ENCODE assay signal across 17 mouse cellular contexts in genomic region chrX:130008210-130008609, GRCm38 (mm10).
A peak's percentile ranks its signal among the peaks of the same experiment; 100 is the strongest.
DNase-seq lines count a peak whose midpoint lies in the region; TF ChIP-seq lines count a peak whose summit lies in the region.
"Had no signal": no experiment of that assay in that cellular context is flagged by ENCODE, and none has a peak within 500 bp of the region (broad histone marks: within the 10 kb centered on the region; RNA-seq: fewer than 3 reads in every experiment).

No protein-coding gene starts in this region.

- no peaks in the 10 kb centered on the region for H3K4me1 ChIP-seq in MEL (ENCODE audit: control insufficient read depth in 1 of 2, insufficient read depth in 2 of 2, low read length in 2 of 2)

- DNase-seq in layer of hippocampus, adult 2 months (ENCODE audit: low spot score in 2 of 2) = no peak
- DNase-seq in layer of hippocampus, adult 11-12 months (ENCODE audit: low spot score) = no peak
- DNase-seq in MEL (ENCODE audit: low read depth, low spot score) = no peak
- DNase-seq in lung, postnatal 14 days = no peak
- DNase-seq: adrenal gland, adult 2 months; adrenal gland, adult 8-10 months; adrenal gland, postnatal 10 days; adrenal gland, postnatal 14 days; adrenal gland, postnatal 25 days; adrenal gland, postnatal 36 days; B cell, adult 2 months; cerebellum, adult 11 months; cerebellum, adult 11-12 months; cerebellum, adult 18-20 months; cerebellum, adult 2 months had no signal

- TF ChIP-seq CTCF in layer of hippocampus, adult 2 months (conservative IDR thresholded peaks at IDR 0.05) = peak; percentile 31
- TF ChIP-seq CTCF in MEL (IDR thresholded peaks at IDR 0.05 in 2 of 3, conservative IDR thresholded peaks at IDR 0.05 in 1 of 3; ENCODE audit: control insufficient read depth in 1 of 3, insufficient read depth in 1 of 3, low read depth in 2 of 3, low read length in 3 of 3, poor library complexity in 1 of 3, severe bottlenecking in 1 of 3) = peak in 1 of 3 experiments; percentile 42; a peak in 2 of 6 replicates

- no peak overlapping the region for H3K27ac ChIP-seq in layer of hippocampus, adult 2 months
- H3K27ac ChIP-seq in MEL (ENCODE audit: control insufficient read depth, low read depth, low read length) = no peak overlapping the region

- no peak for TF ChIP-seq POLR2A in MEL (IDR thresholded peaks at IDR 0.05; ENCODE audit: control insufficient read depth in 1 of 2, insufficient read depth in 1 of 2, low read depth in 1 of 2, low read length in 2 of 2, poor library complexity in 1 of 2)

- H3K36me3 ChIP-seq in MEL (ENCODE audit: control insufficient read depth in 1 of 2, insufficient read depth in 2 of 2, low read length in 2 of 2) = no peaks in the 10 kb centered on the region
- H3K36me3 ChIP-seq: G1E had no signal

- no peaks in the 10 kb centered on the region for H3K27me3 ChIP-seq in MEL (ENCODE audit: control insufficient read depth in 1 of 2, insufficient read depth in 2 of 2, low read length in 2 of 2)
- H3K27me3 ChIP-seq: CH12.LX had no signal

- H3K9me3 ChIP-seq in MEL (replicated peaks; ENCODE audit: insufficient read depth, low read length) = no peaks in the 10 kb centered on the region
- H3K9me3 ChIP-seq: G1E had no signal

- TF ChIP-seq EP300 in MEL (IDR thresholded peaks at IDR 0.05; ENCODE audit: low read depth in 1 of 2, low read length in 2 of 2) = no peak

- no peaks in the 10 kb centered on the region for H3K79me2 ChIP-seq in MEL (ENCODE audit: control insufficient read depth, insufficient read depth, low read length, poor library complexity)

- peak; percentile 62 for TF ChIP-seq RAD21 in MEL (IDR thresholded peaks at IDR 0.05; ENCODE audit: low read depth, low read length)

- H3K4me3 ChIP-seq in layer of hippocampus, adult 2 months = no peak overlapping the region
- H3K4me3 ChIP-seq in MEL (ENCODE audit: control insufficient read depth in 1 of 2, insufficient read depth in 1 of 2, low read depth in 2 of 2, low read length in 2 of 2) = no peak overlapping the region

- no peak overlapping the region for H3K9ac ChIP-seq in MEL (ENCODE audit: control insufficient read depth, low read depth, low read length, poor library complexity, severe bottlenecking)

TF ChIP-seq in MEL, 35 proteins besides CTCF, POLR2A, EP300 and RAD21:
- no peak for TF ChIP-seq USF1 (IDR thresholded peaks at IDR 0.05; ENCODE audit: low read depth, low read length)
- TF ChIP-seq NELFE (IDR thresholded peaks at IDR 0.05; ENCODE audit: low read depth, low read length) = no peak
- TF ChIP-seq ZC3H11A (IDR thresholded peaks at IDR 0.05; ENCODE audit: low read depth, low read length) = peak; percentile 15; the same call in 1 of the 2 replicates
- TF ChIP-seq KAT2A (conservative IDR thresholded peaks at IDR 0.05; ENCODE audit: low read depth, low read length) = no peak
- no peak for TF ChIP-seq USF2 (IDR thresholded peaks at IDR 0.05; ENCODE audit: borderline replicate concordance in 1 of 2, insufficient read depth in 1 of 2, low read depth in 1 of 2, low read length in 2 of 2)
- no peak for TF ChIP-seq ETS1 (IDR thresholded peaks at IDR 0.05; ENCODE audit: low read depth, low read length)
- no peak for TF ChIP-seq BHLHE40 (IDR thresholded peaks at IDR 0.05; ENCODE audit: borderline replicate concordance, low read depth, low read length)
- no peak for TF ChIP-seq MAZ (IDR thresholded peaks at IDR 0.05; ENCODE audit: low read depth, low read length)
- TF ChIP-seq SMC3 (IDR thresholded peaks at IDR 0.05; ENCODE audit: low read depth, low read length) = peak; percentile 51
- TF ChIP-seq RCOR1 (IDR thresholded peaks at IDR 0.05; ENCODE audit: low read depth, low read length) = no peak
- TF ChIP-seq MYC (IDR thresholded peaks at IDR 0.05; ENCODE audit: low read depth, low read length) = no peak
- no peak for TF ChIP-seq ELF1 (IDR thresholded peaks at IDR 0.05; ENCODE audit: low read depth, low read length)
